Mouse (Mus musculus): ENCODE data around the gene Fkbpl. TPM values are rescaled to one million over a fixed set of nuclear protein-coding genes. Genes with fewer than 3 reads are reported as not detected.

Fkbpl gene
- polyA plus RNA-seq, 1 experiment from 2014 or later, result 14.4 TPM

DNA sequence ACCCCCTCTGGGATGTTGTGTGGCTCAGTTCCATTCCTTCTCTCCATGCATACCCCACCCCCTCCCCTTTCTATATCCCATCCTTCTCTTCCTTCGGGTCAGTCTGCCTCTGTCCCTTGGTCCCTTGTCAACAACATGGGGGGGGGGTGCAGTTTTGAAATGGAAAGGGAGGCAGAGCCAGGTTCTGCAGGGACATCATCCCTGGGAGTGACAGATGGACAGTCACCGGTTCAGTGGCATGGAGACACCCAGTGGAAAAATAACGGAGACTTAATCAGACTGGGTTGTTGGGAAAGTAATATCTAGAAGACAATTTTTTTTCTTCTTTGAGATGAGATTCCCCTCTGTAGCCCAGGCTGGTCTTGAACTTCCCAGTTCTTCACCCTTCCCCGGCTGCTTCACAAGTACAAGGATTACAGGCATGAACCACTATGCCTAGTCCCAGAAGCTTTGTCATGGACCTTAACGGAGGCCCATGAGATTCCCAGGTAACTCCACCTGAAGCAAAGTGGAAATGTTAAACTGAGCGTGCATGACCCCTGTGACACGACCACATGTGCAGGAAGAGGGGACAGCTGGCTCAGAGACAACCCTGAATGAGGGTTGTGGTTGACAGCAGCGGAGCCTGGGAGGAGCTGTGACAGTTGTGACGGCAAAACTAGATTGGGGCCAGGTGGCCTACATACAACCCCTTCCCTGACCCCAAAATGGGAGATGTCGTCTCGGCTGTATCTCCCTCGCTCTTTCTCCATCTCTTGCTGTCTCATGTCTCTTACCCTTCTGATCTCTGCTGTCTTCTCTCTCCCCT is 14.6 kb upstream of the Fkbpl start:
- H3K9ac ChIP-seq (ENCODE audit: low read length), result peak overlapping the region; percentile 36; the same call in 1 of the 2 replicates
- H3K4me1 ChIP-seq (ENCODE audit: control insufficient read depth, insufficient read depth, low read length), result peaks cover 47% of the 10 kb centered on the region
- 11% methylated on average over 12 of the region's 12 CpGs for WGBS
- H3K27me3 ChIP-seq (ENCODE audit: control insufficient read depth, insufficient read depth, low read length), result peaks cover 26% of the 10 kb centered on the region
- peak overlapping the region; percentile 73 for H3K4me2 ChIP-seq
- peak overlapping the region; percentile 23 for H3K4me3 ChIP-seq (ENCODE audit: low read depth, low read length)
- H3K36me3 ChIP-seq (ENCODE audit: control insufficient read depth, insufficient read depth, low read length), result no peaks in the 10 kb centered on the region
- H3K27ac ChIP-seq (ENCODE audit: low read depth, low read length), result no peak overlapping the region
- ATAC-seq (ENCODE audit: low FRiP score) (no peak), DNase-seq (ENCODE audit: low spot score, missing footprints) (peak; percentile 89)
- H3K9me3 ChIP-seq (ENCODE audit: control insufficient read depth, low read length), result no peaks in the 10 kb centered on the region

DNA sequence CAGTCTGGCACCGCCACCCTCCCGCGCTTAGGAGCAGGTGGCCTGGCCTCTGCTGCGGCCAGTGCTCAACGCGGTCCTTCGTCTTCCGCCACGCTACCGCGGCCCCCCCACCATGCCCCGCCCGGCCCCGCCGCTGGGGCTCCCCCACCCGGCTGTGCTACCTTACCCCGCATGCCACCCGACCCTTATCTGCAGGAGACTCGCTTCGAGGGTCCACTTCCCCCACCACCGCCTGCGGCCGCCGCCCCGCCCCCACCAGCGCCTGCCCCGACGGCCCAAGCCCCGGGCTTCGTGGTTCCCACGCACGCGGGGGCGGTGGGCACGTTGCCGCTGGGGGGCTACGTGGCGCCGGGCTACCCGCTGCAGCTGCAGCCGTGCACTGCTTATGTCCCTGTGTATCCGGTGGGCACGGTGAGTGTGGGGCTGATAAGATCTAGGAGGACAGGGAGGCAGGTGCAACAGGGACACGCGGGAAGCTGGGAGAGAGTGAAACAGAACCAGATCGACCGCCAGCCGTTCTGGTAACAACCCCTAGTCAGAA is 13.7 kb upstream of the Fkbpl start:
- ATAC-seq (ENCODE audit: low FRiP score), result no peak
- Histone ChIP-seq H3K4me2 (peak overlapping the region; percentile 73), H3K27me3 (ENCODE audit: control insufficient read depth, insufficient read depth, low read length) (peaks cover 26% of the 10 kb centered on the region), H3K27ac (ENCODE audit: low read depth, low read length) (no peak overlapping the region), H3K4me1 (ENCODE audit: control insufficient read depth, insufficient read depth, low read length) (peaks cover 47% of the 10 kb centered on the region), H3K9ac (ENCODE audit: low read length) (0 out of 2 replicates have a peak overlapping the region, but pooled peaks have one; percentile 36), H3K4me3 (ENCODE audit: low read depth, low read length) (peak overlapping the region; percentile 23), H3K36me3 (ENCODE audit: control insufficient read depth, insufficient read depth, low read length) (no peaks in the 10 kb centered on the region), H3K9me3 (ENCODE audit: control insufficient read depth, low read length) (no peaks in the 10 kb centered on the region)
- WGBS, result 3% methylated on average over 48 of the region's 48 CpGs
- peak; percentile 87 for DNase-seq (ENCODE audit: low spot score, missing footprints)

DNA sequence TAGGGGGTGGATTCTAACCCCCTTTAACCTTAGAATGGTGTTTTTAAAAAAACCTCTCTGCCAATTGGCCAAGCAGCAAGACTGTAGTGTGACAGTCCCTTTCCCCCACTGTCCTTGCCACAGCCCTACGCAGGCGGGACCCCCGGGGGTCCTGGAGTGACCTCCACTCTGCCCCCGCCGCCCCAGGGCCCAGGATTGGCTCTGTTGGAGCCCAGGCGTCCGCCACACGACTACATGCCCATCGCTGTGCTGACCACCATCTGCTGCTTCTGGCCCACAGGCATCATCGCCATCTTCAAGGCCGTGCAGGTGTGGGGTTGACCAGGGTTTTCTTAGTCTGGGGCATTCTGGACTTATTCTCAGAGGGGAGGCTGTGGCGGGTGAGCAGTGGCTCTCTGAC is 12.9 kb upstream of the Fkbpl start:
- Histone ChIP-seq H3K9me3 (ENCODE audit: control insufficient read depth, low read length) (no peaks in the 10 kb centered on the region), H3K27me3 (ENCODE audit: control insufficient read depth, insufficient read depth, low read length) (peaks cover 26% of the 10 kb centered on the region), H3K9ac (ENCODE audit: low read length) (no peak overlapping the region), H3K4me2 (peak overlapping the region; percentile 56), H3K4me3 (ENCODE audit: low read depth, low read length) (peak overlapping the region; percentile 29), H3K4me1 (ENCODE audit: control insufficient read depth, insufficient read depth, low read length) (peaks cover 39% of the 10 kb centered on the region), H3K36me3 (ENCODE audit: control insufficient read depth, insufficient read depth, low read length) (no peaks in the 10 kb centered on the region), H3K27ac (ENCODE audit: low read depth, low read length) (no peak overlapping the region)
- WGBS, result 3% methylated on average over 12 of the region's 12 CpGs
- peak; percentile 86 for DNase-seq (ENCODE audit: low spot score, missing footprints)
- no peak for ATAC-seq (ENCODE audit: low FRiP score)

- peak; percentile 95 for DNase-seq (ENCODE audit: low spot score, missing footprints)
- no peak overlapping the region for H3K27ac ChIP-seq (ENCODE audit: low read depth, low read length)
- H3K36me3 ChIP-seq (ENCODE audit: control insufficient read depth, insufficient read depth, low read length), result no peaks in the 10 kb centered on the region
- H3K4me1 ChIP-seq (ENCODE audit: control insufficient read depth, insufficient read depth, low read length), result peaks cover 39% of the 10 kb centered on the region
- no peaks in the 10 kb centered on the region for H3K9me3 ChIP-seq (ENCODE audit: control insufficient read depth, low read length)
- H3K9ac ChIP-seq (ENCODE audit: low read length), result peak overlapping the region; percentile 44
- WGBS, result 1% methylated on average over 26 of the region's 26 CpGs
- H3K4me3 ChIP-seq (ENCODE audit: low read depth, low read length), result peak overlapping the region; percentile 29
- H3K27me3 ChIP-seq (ENCODE audit: control insufficient read depth, insufficient read depth, low read length), result peaks cover 26% of the 10 kb centered on the region
- peak overlapping the region; percentile 56 for H3K4me2 ChIP-seq
- 0 out of 2 replicates have a peak, but pooled peaks have one; percentile 15 for ATAC-seq (ENCODE audit: low FRiP score)
Observed at GRCm38 (mm10) chr17:34632261-34632691, 12.3 kb upstream of the Fkbpl start.

DNA sequence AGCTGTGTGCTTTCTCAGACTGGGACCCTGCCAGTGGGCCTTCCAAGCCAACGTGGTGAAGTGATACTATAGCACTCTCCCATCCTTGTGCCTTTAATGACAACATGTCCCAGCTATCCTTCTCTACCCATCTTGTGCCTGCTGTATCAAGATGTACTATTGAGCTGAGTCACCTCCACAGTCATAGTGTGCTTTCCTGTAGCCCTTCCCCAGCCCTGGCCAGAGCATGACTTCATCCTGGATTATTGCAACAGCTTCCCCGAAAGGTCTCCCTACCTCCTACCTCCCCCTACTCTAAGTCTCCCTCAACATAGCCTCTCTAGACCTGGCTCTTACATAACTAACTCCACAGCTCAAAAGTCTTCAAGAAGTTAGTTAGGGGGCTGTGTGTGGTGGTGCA is 8.9 kb upstream of the Fkbpl start:
- no peaks in the 10 kb centered on the region for H3K36me3 ChIP-seq (ENCODE audit: control insufficient read depth, insufficient read depth, low read length)
- DNase-seq (ENCODE audit: low spot score, missing footprints), result no peak
- peaks cover 16% of the 10 kb centered on the region for H3K27me3 ChIP-seq (ENCODE audit: control insufficient read depth, insufficient read depth, low read length)
- H3K4me2 ChIP-seq, result no peak overlapping the region
- H3K4me3 ChIP-seq (ENCODE audit: low read depth, low read length), result no peak overlapping the region
- H3K9ac ChIP-seq (ENCODE audit: low read length), result no peak overlapping the region
- no peaks in the 10 kb centered on the region for H3K9me3 ChIP-seq (ENCODE audit: control insufficient read depth, low read length)
- ATAC-seq (ENCODE audit: low FRiP score), result no peak
- H3K27ac ChIP-seq (ENCODE audit: low read depth, low read length), result no peak overlapping the region
- 72% methylated on average over 2 of the region's 2 CpGs for WGBS
- peaks cover 10% of the 10 kb centered on the region for H3K4me1 ChIP-seq (ENCODE audit: control insufficient read depth, insufficient read depth, low read length)

DNA sequence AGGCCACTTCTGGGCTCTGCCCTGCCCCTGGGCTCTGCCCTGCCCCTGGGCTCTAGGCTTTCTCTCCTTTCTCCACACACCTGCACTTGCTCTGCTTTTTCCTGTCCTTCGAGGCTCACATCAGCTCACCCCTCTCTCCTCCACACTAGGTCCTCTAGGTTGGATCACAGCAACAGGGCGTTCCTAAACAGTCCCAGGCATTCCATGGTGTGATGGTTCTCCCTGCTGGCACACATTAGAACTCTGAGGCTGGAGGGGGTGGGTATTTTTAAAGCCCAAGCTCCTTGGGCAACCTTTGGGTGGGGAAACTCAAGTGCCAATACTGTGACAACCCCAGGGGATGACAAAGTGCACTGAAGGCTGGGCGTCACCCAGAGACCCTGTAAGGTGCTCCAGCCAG is 7.1 kb upstream of the Fkbpl start:
- Histone ChIP-seq H3K4me2 (no peak overlapping the region), H3K4me1 (ENCODE audit: control insufficient read depth, insufficient read depth, low read length) (peaks cover 7% of the 10 kb centered on the region), H3K27ac (ENCODE audit: low read depth, low read length) (no peak overlapping the region), H3K9ac (ENCODE audit: low read length) (no peak overlapping the region), H3K36me3 (ENCODE audit: control insufficient read depth, insufficient read depth, low read length) (no peaks in the 10 kb centered on the region), H3K27me3 (ENCODE audit: control insufficient read depth, insufficient read depth, low read length) (peaks cover under 1% of the 10 kb centered on the region; the same call in 1 of the 2 replicates), H3K4me3 (ENCODE audit: low read depth, low read length) (no peak overlapping the region), H3K9me3 (ENCODE audit: control insufficient read depth, low read length) (no peaks in the 10 kb centered on the region)
- 60% methylated on average over 3 of the region's 3 CpGs for WGBS
- no peak for DNase-seq (ENCODE audit: low spot score, missing footprints)
- ATAC-seq (ENCODE audit: low FRiP score), result no peak

DNA sequence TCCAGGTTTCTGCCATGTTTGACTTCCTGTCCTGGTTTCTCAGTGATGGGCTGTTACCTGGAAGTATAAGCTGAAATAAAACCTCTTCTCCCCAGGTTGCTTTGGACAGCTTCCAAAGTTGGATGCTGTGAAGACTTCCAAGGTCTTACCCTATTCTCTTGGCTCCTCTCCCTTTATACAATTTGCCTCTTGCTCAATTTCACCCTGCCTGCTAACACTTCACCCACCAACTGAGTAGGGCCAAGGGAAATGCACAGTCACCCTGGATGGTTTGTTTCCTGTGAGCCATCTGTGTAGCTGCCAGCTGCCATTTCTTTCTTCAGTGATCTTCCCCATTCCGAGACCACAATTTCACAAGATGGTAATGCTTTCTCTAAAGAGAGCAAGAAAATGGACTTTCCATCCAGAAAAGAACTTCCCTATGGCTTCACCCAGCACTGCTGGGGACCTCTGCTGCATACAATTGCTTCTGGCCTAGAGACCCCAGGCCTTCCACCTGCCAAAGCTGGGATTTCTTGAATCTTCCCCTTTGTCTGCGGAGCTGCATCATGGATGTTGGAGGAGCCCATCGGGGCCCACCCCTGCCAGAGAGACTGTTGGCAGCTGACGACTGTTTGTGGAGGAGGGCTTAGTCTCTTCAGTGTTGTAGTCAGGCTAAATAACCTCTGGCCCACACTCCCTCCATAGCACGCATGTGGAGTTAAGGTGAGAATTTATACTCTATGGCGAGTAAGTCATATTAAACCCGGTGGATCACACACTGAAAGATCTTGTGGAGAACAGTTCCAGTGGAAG is 4.9 kb upstream of the Fkbpl start:
- Histone ChIP-seq H3K4me2 (no peak overlapping the region), H3K9ac (ENCODE audit: low read length) (no peak overlapping the region), H3K27me3 (ENCODE audit: control insufficient read depth, insufficient read depth, low read length) (no peaks in the 10 kb centered on the region), H3K36me3 (ENCODE audit: control insufficient read depth, insufficient read depth, low read length) (no peaks in the 10 kb centered on the region), H3K9me3 (ENCODE audit: control insufficient read depth, low read length) (no peaks in the 10 kb centered on the region), H3K4me3 (ENCODE audit: low read depth, low read length) (no peak overlapping the region), H3K4me1 (ENCODE audit: control insufficient read depth, insufficient read depth, low read length) (peaks cover 7% of the 10 kb centered on the region), H3K27ac (ENCODE audit: low read depth, low read length) (no peak overlapping the region)
- DNase-seq (ENCODE audit: low spot score, missing footprints) (no peak), ATAC-seq (ENCODE audit: low FRiP score) (no peak)
- WGBS, result 86% methylated on average over 7 of the region's 7 CpGs

DNA sequence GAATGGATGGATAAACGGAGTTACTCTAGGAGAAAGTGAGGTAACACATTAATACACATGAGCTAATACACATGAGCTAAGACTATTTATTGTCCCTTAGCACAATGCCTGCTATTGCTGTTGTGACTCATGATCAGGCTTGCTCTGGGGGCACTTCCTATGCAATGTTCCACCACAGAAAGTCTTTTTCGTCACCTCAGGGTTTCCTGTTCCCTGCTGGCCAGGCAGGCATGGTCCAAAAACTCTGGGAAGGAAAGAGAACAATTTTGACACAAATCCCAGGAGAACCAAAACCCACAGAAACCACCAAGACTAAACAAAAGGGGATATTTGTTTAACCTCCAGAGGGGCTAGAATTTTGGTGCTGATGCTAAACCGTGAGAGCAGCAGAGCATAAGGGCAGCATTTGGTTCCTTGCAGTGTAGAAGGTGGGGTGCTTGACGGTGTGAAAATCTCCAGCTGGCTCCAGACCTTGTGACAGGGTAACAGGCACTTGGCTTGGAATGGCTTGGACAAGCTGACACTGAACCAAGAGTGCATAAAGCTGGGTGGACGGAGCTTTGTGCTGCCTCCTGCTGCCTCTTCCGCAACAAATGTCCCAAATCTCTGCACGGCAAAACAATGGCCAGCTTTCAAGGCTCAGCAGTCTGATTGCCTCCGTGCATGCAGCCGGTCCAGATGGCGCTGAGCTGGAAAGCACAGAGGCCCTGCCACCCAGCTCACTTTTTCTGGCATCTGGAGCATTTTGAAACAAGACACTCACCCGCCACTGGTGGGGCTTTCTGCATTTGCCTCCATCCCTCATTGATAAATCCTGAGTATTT is 3.6 kb upstream of the Fkbpl start:
- H3K9me3 ChIP-seq (ENCODE audit: control insufficient read depth, low read length), result no peaks in the 10 kb centered on the region
- no peak overlapping the region for H3K4me3 ChIP-seq (ENCODE audit: low read depth, low read length)
- 13% methylated on average over 11 of the region's 11 CpGs for WGBS
- no peaks in the 10 kb centered on the region for H3K27me3 ChIP-seq (ENCODE audit: control insufficient read depth, insufficient read depth, low read length)
- H3K4me2 ChIP-seq, result no peak overlapping the region; the same call in 1 of the 2 replicates
- DNase-seq (ENCODE audit: low spot score, missing footprints), result peak; percentile 90
- peaks cover 14% of the 10 kb centered on the region for H3K4me1 ChIP-seq (ENCODE audit: control insufficient read depth, insufficient read depth, low read length)
- peak; percentile 52 for ATAC-seq (ENCODE audit: low FRiP score)
- peak overlapping the region; percentile 53 for H3K9ac ChIP-seq (ENCODE audit: low read length)
- H3K36me3 ChIP-seq (ENCODE audit: control insufficient read depth, insufficient read depth, low read length), result no peaks in the 10 kb centered on the region
- peak overlapping the region; percentile 82 for H3K27ac ChIP-seq (ENCODE audit: low read depth, low read length)

Measured in midbrain, embryonic 11.5 days (tissue).